Mouse (Mus musculus) forebrain, embryonic 14.5 days (tissue): ENCODE results near the gene Tmem176b. TPM values are rescaled to one million over a fixed set of nuclear protein-coding genes. Genes with fewer than 3 reads are reported as not detected.
"Not testable (repeated sequence)": the region's sequence is repeated elsewhere in the genome, so short reads cannot be mapped to it uniquely, and the experiment has no call there.

ENCODE experiments used
- ATAC-seq: fragments of 200-750 bp; cut with Nextera tagmentation; 2 replicates; pipeline ENCODE4 v1.8.0; 2017; ENCODE audit warnings: mild to moderate bottlenecking, moderate library complexity
- DNase-seq: peaks from one replicate; pipeline ENCODE4 v3.0.0-alpha.2; 2015; ENCODE audit warnings: low spot score
- H3K27ac ChIP-seq: fragments of 300-500 bp; sonication (generic); 2 replicates; pipeline ENCODE4 v1.5.1; 2014; ENCODE audit warnings: low read depth, mild to moderate bottlenecking, control low read depth, low read length, moderate library complexity
- H3K27me3 ChIP-seq: fragments of 300-500 bp; sonication (generic); replicated peaks from 2 replicates; pipeline ENCODE4 v1.6.1; 2014; ENCODE audit warnings: low read length, control low read depth, mixed read lengths; ENCODE audit not compliant: control insufficient read depth, insufficient read depth
- H3K36me3 ChIP-seq: fragments of 300-500 bp; sonication (generic); 2 replicates; pipeline ENCODE4 v1.6.1; 2014; ENCODE audit warnings: low read length, control low read depth; ENCODE audit not compliant: control insufficient read depth, insufficient read depth
- H3K4me1 ChIP-seq: fragments of 300-500 bp; sonication (generic); 2 replicates; pipeline ENCODE4 v1.6.1; 2014; ENCODE audit warnings: antibody characterized with exemption, low read length, control low read depth; ENCODE audit not compliant: control insufficient read depth, insufficient read depth
- H3K4me2 ChIP-seq: fragments of 300-500 bp; sonication (generic); 2 replicates; pipeline ENCODE4 v1.6.1; 2014; ENCODE audit warnings: mild to moderate bottlenecking, control low read depth, low read length
- H3K4me3 ChIP-seq: fragments of 300-500 bp; sonication (generic); 2 replicates; pipeline ENCODE4 v1.5.1; 2014; ENCODE audit warnings: low read depth, low read length, control low read depth
- H3K9ac ChIP-seq: fragments of 300-500 bp; sonication (generic); 2 replicates; pipeline ENCODE4 v1.6.1; 2014; ENCODE audit warnings: mild to moderate bottlenecking, low read length, control low read depth, moderate library complexity
- H3K9me3 ChIP-seq: fragments of 300-500 bp; sonication (generic); replicated peaks from 2 replicates; pipeline ENCODE4 v1.6.1; 2016; ENCODE audit warnings: low read length, control low read depth, mixed read lengths; ENCODE audit not compliant: control insufficient read depth
- WGBS: fragments of 180-500 bp; shearing (Covaris S2); extraction: QIAGEN DNeasy Blood & Tissue Kit; methylation state at CpG from one replicate; pipeline ENCODE4 v1.1.7; 2014; 5-methylcytosine and 5-hydroxymethylcytosine counted together
- polyA plus RNA-seq: library from polyadenylated mRNA; unstranded; fragments of >200 nt; fragmentation: Nextera tagmentation; extraction: Ambion mirVana; gene quantifications from 2 replicates; pipeline ENCODE4 v1.2.1, GENCODE M21; 2014

Gene Tmem176b
- polyA plus RNA-seq, 1 experiment from 2014 or later, result 131 TPM

DNA sequence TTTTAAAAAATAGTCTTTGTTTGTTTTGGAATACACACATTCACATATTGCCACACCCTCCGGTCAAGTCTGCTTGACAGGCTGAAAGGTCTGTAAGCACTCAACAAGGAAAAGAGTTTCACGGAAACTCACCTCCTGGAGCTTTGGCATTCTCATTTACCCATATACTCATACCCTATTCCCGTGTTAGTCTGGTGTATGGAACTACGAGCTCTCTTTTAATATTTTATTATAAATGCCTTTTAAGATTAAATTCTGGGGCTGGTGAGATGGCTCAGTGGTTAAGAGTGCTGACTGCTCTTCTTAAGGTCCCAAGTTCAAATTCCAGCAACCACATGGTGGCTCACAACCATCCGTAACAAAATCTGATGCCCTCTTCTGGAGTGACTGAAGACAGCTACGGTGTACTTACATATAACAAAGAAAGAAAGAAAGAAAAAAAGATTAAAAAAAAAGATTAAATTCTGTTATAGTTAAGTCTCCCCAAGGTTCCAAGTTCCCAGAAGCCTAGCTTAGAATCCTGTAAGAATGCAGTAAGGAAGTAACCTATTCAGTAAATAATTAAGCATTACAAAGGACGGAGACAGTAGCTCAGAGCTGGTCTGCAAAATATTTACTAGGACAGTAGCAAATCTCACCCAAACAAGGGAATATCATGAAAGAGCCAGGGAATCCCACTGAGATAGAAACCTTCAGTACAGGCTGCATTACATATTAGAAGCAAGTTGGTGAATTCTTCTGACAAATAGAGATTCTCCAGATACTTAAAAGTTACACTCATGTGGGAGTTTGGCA is 19.1 kb downstream of the Tmem176b start:
- H3K4me1 ChIP-seq, H3K9me3 ChIP-seq, H3K27me3 ChIP-seq, ATAC-seq, H3K4me3 ChIP-seq, H3K9ac ChIP-seq, H3K36me3 ChIP-seq, DNase-seq, H3K27ac ChIP-seq, H3K4me2 ChIP-seq: not testable (repeated sequence)
- WGBS, result 87% methylated on average over 7 of the region's 7 CpGs

DNA sequence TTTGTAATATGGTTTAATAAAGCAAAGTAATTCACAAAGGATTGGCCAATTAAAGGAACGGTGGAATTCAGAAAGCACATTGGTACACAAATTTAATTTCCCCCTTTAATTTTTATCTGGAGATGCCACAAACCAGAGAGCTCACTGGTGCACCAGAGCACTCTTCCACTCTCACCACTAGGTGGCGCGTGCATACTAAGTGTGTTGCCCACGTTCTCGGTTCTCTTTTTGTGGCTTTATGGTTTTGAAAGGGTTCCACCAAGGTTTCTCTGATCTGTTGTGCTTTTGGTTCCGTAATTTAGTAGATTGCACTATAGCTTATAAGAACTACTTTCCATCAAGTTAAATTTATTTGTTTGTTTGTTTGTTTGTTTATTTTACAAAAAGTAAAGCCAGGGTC is 23.5 kb downstream of the Tmem176b start:
- no peak overlapping the region for H3K27ac ChIP-seq
- ATAC-seq, result no peak; the same call in 1 of the 2 replicates
- 6% methylated on average over 6 of the region's 6 CpGs for WGBS

DNA sequence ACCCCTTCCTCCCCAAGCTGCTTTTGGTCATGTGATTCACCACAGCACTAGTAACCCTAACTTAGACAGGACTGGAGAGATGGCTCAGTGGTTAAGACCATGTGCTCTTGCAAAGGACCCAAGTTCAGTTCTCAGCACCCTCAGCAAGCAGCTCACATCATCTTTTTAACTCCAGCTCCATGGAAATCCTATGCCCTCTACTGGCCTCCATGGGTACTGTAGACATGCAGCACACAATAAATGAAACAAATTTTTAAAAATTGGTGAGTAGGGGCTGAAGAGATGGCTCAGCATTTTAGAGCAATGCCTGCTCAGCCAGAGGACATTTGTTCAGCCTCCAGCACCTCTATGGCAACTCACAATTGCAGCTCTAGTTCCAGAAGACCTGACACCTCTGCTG is 26.3 kb downstream of the Tmem176b start:
- Histone ChIP-seq H3K36me3 (no peaks in the 10 kb centered on the region), H3K27me3 (no peaks in the 10 kb centered on the region), H3K27ac (no peak overlapping the region), H3K9me3 (no peaks in the 10 kb centered on the region), H3K4me2 (no peak overlapping the region), H3K4me3 (no peak overlapping the region), H3K9ac (no peak overlapping the region), H3K4me1 (no peaks in the 10 kb centered on the region)
- no peak for ATAC-seq
- no peak for DNase-seq

More for the DNA sequence above, 23.5 kb downstream of the Tmem176b start:
- no peaks in the 10 kb centered on the region for H3K27me3 ChIP-seq
- no peaks in the 10 kb centered on the region for H3K36me3 ChIP-seq
- no peak overlapping the region for H3K4me3 ChIP-seq
- peak; percentile 95 for DNase-seq
- no peak overlapping the region for H3K4me2 ChIP-seq
- no peaks in the 10 kb centered on the region for H3K4me1 ChIP-seq
- no peaks in the 10 kb centered on the region for H3K9me3 ChIP-seq
- no peak overlapping the region for H3K9ac ChIP-seq

DNA sequence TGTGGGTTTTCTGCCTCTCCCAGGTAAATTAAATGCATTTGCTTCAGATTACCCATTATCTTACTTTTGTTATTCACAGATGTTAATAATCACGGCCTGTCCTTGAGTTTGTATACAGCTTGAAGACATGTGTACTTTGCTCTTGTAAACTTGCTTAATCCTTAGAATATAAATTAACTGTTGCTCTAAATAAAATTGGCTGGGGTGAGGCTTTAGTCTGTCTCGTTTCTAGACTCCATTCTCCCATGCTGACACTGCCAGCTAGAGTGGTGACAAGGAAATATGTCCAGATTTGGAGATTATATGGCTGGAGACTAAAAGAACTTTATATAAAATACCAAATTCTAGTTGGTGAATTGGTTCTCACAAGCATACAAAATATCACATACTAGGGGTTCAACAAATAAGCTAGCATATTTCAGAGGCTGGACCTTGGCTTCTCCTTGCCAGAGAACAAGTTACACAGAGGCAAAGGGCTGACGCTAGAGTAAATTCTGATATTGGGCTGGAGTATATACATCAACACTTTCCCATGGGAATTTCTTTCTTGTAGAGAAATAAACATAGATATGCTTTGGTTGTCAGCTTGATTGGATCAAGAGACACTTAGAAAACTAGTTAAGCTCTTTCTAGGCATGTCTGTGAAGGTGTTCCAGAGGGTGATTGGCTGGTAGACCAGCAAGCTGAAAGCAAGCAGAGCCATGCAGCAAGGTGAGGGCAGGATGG is 31.6 kb downstream of the Tmem176b start:
- H3K27me3 ChIP-seq, result no peaks in the 10 kb centered on the region

DNA sequence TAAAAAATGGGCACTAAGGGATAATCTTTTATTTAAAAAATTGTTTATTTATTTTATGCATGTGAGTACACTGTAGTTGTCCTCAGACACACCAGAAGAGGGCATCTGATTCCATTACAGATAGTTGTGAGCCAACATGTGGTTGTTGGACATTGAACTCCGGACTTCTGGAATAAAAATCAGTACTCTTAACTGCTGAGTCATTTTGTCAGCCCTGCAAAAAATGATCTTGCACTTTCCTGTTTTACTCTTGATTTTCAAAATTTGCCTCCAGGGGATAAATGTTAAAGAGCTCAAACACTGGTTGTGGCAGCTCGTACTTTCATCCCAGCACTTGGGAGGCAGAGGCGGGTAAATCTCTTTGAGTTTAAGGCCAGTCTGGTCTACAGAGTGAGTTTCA is 34.5 kb downstream of the Tmem176b start:
- Histone ChIP-seq H3K4me3 (no peak overlapping the region), H3K4me2 (no peak overlapping the region), H3K36me3 (no peaks in the 10 kb centered on the region), H3K9ac (no peak overlapping the region), H3K9me3 (no peaks in the 10 kb centered on the region), H3K27me3 (no peaks in the 10 kb centered on the region), H3K27ac (no peak overlapping the region), H3K4me1 (no peaks in the 10 kb centered on the region)
- ATAC-seq (no peak), DNase-seq (no peak)
- WGBS, result 95% methylated on average over 3 of the region's 3 CpGs

More for the DNA sequence above, 31.6 kb downstream of the Tmem176b start:
- Histone ChIP-seq H3K4me2 (no peak overlapping the region), H3K4me3 (no peak overlapping the region), H3K9ac (no peak overlapping the region), H3K4me1 (no peaks in the 10 kb centered on the region), H3K9me3 (no peaks in the 10 kb centered on the region), H3K27ac (no peak overlapping the region), H3K36me3 (no peaks in the 10 kb centered on the region)
- DNase-seq (no peak), ATAC-seq (no peak)
- WGBS, result 76% methylated on average over 3 of the region's 3 CpGs

DNA sequence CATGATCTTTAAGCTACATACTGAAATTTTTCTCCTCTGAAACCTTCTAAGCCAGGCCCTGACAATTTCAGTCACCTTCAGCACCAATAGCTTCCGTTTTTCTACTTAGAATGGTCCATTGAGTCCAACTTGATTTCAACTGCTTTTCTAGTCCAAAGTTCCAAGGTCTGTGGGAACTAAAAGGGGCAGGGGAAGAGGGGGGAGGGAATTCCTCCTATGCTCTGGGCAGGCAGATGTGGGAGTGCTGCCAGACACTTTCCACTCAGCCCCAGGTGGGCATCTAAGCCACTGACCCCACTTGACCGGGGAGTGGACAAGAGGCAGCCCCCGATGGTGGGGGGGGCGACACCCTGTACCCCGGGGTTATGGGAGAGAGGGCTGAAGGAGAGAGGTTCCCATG is 37.0 kb downstream of the Tmem176b start:
- no peaks in the 10 kb centered on the region for H3K27me3 ChIP-seq
- no peak overlapping the region for H3K4me2 ChIP-seq
- H3K36me3 ChIP-seq, result no peaks in the 10 kb centered on the region
- H3K27ac ChIP-seq, result no peak overlapping the region
- H3K9ac ChIP-seq, result no peak overlapping the region
- no peaks in the 10 kb centered on the region for H3K9me3 ChIP-seq
- H3K4me1 ChIP-seq, result no peaks in the 10 kb centered on the region
- ATAC-seq (no peak), DNase-seq (no peak)
- 87% methylated on average over 5 of the region's 5 CpGs for WGBS
- no peak overlapping the region for H3K4me3 ChIP-seq

DNA sequence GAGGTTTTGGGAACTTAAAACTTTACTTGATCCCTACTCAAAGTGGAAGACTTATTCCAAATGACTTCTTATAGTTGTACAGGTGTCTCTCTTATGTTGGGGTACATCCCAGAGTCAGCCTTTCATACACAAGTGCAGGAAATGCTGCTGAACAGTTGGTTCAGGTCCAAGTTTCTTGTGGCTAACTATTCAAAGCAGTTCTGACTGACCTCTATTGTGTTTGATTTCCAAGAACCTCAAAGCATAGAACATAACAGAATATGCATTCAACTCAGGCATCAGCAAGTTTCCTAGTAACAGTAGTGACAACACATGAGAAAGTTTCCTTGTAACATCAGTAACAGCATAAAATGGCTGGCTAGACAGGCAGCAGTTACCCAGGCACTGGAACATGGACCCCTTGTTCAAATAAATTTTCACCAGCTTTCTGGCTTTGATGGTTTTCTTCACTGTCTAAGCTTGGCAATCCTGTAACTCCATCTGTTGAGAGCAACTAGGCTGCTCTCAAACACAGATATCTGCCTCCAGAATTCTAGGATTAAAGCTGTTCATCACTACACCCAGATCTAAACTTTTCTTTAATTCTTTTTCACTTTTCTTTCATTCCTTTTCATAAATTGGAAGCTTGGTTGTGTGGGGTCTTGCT is 37.8 kb downstream of the Tmem176b start:
- no peaks in the 10 kb centered on the region for H3K27me3 ChIP-seq
- no peak for DNase-seq
- no peaks in the 10 kb centered on the region for H3K36me3 ChIP-seq
- H3K9ac ChIP-seq, result no peak overlapping the region
- H3K4me1 ChIP-seq, result no peaks in the 10 kb centered on the region
- no peak overlapping the region for H3K4me3 ChIP-seq
- no peak overlapping the region for H3K4me2 ChIP-seq
- ATAC-seq, result no peak
- no peaks in the 10 kb centered on the region for H3K9me3 ChIP-seq
- no peak overlapping the region for H3K27ac ChIP-seq

DNA sequence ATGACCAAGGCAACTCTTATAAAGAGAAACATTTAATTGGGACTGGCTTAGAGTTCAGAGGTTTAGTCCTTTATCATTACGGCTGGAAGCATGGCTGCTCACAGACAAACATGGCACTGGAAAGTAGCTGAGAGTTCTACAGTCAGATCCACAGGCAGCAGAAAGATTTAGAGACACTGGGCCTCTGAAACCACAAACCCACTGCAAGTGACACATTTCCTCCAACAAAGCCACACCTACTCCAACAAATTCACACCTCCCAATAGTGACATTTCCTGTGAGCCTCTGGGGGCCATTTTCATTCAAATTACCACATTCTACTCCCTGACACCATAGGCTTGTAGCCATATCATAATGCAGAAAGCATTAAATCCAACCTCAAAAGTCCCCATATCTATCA is 39.4 kb downstream of the Tmem176b start:
- no peak overlapping the region for H3K27ac ChIP-seq
- H3K9ac ChIP-seq, result no peak overlapping the region
- ATAC-seq, result no peak
- DNase-seq, result no peak
- H3K4me1 ChIP-seq, result no peaks in the 10 kb centered on the region
- no peak overlapping the region for H3K4me2 ChIP-seq
- no peaks in the 10 kb centered on the region for H3K27me3 ChIP-seq
- WGBS, result 90% methylated on average over 1 of the region's 1 CpGs
- H3K4me3 ChIP-seq, result no peak overlapping the region
- H3K9me3 ChIP-seq, result no peaks in the 10 kb centered on the region
- H3K36me3 ChIP-seq, result no peaks in the 10 kb centered on the region

DNA sequence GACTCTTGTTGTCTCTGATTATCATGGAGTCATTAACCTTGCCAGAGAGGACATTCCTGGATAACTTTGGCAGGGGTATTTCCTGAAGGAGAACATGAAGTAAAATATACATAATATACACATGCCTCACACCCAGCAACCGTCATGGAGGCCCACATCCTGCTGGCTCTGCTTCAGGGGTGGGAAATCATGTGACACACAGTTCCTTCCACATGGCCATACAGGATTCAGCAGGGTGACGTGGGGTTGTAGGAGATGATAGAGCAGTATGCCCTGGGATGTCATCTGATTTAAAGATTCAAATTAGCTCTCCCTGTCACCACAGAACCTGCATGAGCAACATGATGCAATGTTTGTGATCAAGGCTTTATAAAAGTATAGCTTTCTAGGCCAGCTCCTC is 53.4 kb downstream of the Tmem176b start:
- no peak overlapping the region for H3K27ac ChIP-seq
- no peak overlapping the region for H3K9ac ChIP-seq
- ATAC-seq (no peak), DNase-seq (no peak)
- H3K4me1 ChIP-seq, result no peaks in the 10 kb centered on the region
- no peak overlapping the region for H3K4me2 ChIP-seq
- no peaks in the 10 kb centered on the region for H3K9me3 ChIP-seq
- no peak overlapping the region for H3K4me3 ChIP-seq
- no peaks in the 10 kb centered on the region for H3K27me3 ChIP-seq
- no peaks in the 10 kb centered on the region for H3K36me3 ChIP-seq
- 86% methylated on average over 2 of the region's 2 CpGs for WGBS
